Mouse (Mus musculus) left cerebral cortex, adult 6 months (tissue): ENCODE measurements around the gene Trove2. TPM values are rescaled to one million over a fixed set of nuclear protein-coding genes. Genes with fewer than 3 reads are reported as not detected.

Experiments
- long read RNA-seq, 2 experiments: library from polyadenylated mRNA; unstranded; transcript quantifications; one replicate each; pipeline ENCODE4 v2.0.0; 2019 to 2020
- polyA plus RNA-seq: library from polyadenylated mRNA; unstranded; fragments of <200 nt; fragmentation: Nextera tagmentation; gene quantifications from 2 replicates; pipeline ENCODE4 v1.2.3, GENCODE M21; 2021

The Trove2 gene
- polyA plus RNA-seq, result 5.5 and 5.9 TPM in 2 replicates
- long read RNA-seq, experiment 1, full-length matches to known transcripts, result 66 of 106 reads
- long read RNA-seq, experiment 1, partial matches to known transcripts, result 13 of 106 reads
- long read RNA-seq, experiment 1, other reads (novel, unspliced or antisense), result 27 of 106 reads
- long read RNA-seq, experiment 2, full-length matches to known transcripts, result 9 of 27 reads
- long read RNA-seq, experiment 2, partial matches to known transcripts, result 1 of 27 reads
- long read RNA-seq, experiment 2, other reads (novel, unspliced or antisense), result 17 of 27 reads

GRCm38 (mm10) chr1:143776446-143777411, at the start of gene Trove2, which contains the start of gene Uchl5:
Gene Trove2, minus strand, starts transcription at chr1:143777068.
Gene Uchl5, plus strand, starts transcription at chr1:143777272.

DNA sequence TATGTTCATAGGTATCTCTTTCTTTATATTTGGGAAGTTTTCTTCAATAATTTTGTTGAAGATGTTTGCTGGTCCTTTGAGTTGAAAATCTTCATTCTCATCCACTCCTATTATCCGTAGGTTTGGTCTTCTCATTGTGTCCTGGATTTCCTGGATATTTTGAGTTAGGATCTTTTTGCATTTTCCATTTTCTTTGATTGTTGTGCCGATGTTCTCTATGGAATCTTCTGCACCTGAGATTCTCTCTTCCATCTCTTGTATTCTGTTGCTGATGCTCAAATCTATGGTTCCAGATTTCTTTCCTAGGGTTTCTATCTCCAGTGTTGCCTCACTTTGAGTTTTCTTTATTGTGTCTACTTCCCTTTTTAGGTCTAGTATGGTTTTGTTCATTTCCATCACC, 60.8 kb downstream of the Trove2 start, which contains the start of gene Glrx2:
Gene Glrx2, plus strand, starts transcription at position 301 of the 400 bp plus-strand sequence.

DNA sequence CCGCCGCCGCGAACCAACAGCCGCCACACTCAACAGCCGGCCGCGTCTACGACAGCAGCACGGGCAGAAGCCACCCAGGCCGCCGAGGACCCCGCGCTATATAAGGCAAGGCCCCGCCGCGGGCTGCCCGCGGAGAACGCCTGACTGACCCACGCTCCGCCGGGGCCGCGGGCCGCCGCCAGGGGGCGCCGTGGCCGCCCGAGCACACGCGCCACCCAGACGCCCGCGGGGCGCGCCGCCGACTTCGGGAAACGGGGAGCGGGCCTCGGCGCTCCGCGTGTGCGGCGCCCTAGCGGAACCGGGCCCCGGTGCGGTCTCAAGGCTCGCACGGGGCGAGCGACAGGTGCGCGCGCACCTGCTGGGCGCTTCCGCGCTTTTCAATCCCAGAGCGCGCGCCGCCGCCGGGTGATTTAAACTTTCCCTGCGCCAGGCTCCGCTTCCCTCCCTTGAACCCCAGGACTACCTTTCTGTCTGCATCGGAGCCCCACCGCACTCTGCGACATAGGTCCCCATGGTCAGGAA, 74.1 kb downstream of the Trove2 start, which contains the start of gene Cdc73:
Gene Cdc73, minus strand, starts transcription at position 153 of the 522 bp plus-strand sequence.

Other genes with a start within 250 kb of the Trove2 start
- gene B3galt2, start 136.4 kb downstream of the Trove2 start, polyA plus RNA-seq, result 5.8 and 9.2 TPM in 2 replicates
- 2.9 and 4.2 TPM in 2 replicates for gene Cdc73, start 74.2 kb downstream of the Trove2 start, polyA plus RNA-seq
- gene Glrx2, start 60.7 kb downstream of the Trove2 start, polyA plus RNA-seq, result 257 and 268 TPM in 2 replicates
- gene Uchl5, start 204 bp upstream of the Trove2 start, polyA plus RNA-seq, result 99.8 and 111 TPM in 2 replicates
- gene Rgs2, start 227.1 kb upstream of the Trove2 start, polyA plus RNA-seq, result 8.6 and 17.2 TPM in 2 replicates